Mouse (Mus musculus) lung, adult 18-20 months (tissue): ENCODE measurements around the gene Chrm3.
A peak's percentile ranks its signal among the peaks of the same experiment; 100 is the strongest.
"Not testable (repeated sequence)": the region's sequence is repeated elsewhere in the genome, so short reads cannot be mapped to it uniquely, and the experiment has no call there.

Experiments used
- DNase-seq, 2 experiments: peaks; one replicate each; pipeline ENCODE4 v3.0.0; 2022; ENCODE audit warnings: mixed read lengths in 2 of 2

Chrm3 gene

GRCm38 (mm10) chr13:10360777-10361176 lies at the start of gene Chrm3:
Chrm3 (minus strand) TSS chr13:10360847.
- DNase-seq, result peak; percentile 56 to 59

GRCm38 (mm10) chr13:10394364-10394763 lies 33.7 kb upstream of the Chrm3 start:
- no peak for DNase-seq

- DNase-seq, result not testable (repeated sequence)
Measured at GRCm38 (mm10) chr13:10375487-10375886, 14.8 kb upstream of the Chrm3 start.

- DNase-seq, result peak; percentile 19 to 24
Measured at GRCm38 (mm10) chr13:10360199-10360694, 400 bp downstream of the Chrm3 start.

GRCm38 (mm10) chr13:10359516-10360198 lies 990 bp downstream of the Chrm3 start:
- peak; percentile 9 to 10 for DNase-seq

GRCm38 (mm10) chr13:10355796-10356195 lies 4.9 kb downstream of the Chrm3 start:
- DNase-seq, result no peak

- peak in 1 of 2 experiments; percentile 5 for DNase-seq
Measured at GRCm38 (mm10) chr13:10354885-10355575, 5.6 kb downstream of the Chrm3 start.

- DNase-seq, result no peak
Measured at GRCm38 (mm10) chr13:10352141-10352540, 8.5 kb downstream of the Chrm3 start.

- DNase-seq, result peak in 1 of 2 experiments; percentile 25
Measured at GRCm38 (mm10) chr13:10344362-10344761, 16.3 kb downstream of the Chrm3 start.

- peak in 1 of 2 experiments; percentile 11 for DNase-seq
Measured at GRCm38 (mm10) chr13:10335558-10335957, 25.1 kb downstream of the Chrm3 start.

GRCm38 (mm10) chr13:10332762-10333161 lies 27.9 kb downstream of the Chrm3 start:
- no peak for DNase-seq

- DNase-seq, result no peak
Measured at GRCm38 (mm10) chr13:10309811-10310210, 50.8 kb downstream of the Chrm3 start.

GRCm38 (mm10) chr13:10295160-10295559 lies 65.5 kb downstream of the Chrm3 start:
- no peak for DNase-seq

GRCm38 (mm10) chr13:10284331-10284730 lies 76.3 kb downstream of the Chrm3 start:
- no peak for DNase-seq

- DNase-seq, result no peak
Measured at GRCm38 (mm10) chr13:10274907-10275306, 85.7 kb downstream of the Chrm3 start.

- no peak for DNase-seq
Measured at GRCm38 (mm10) chr13:10263784-10264183, 96.9 kb downstream of the Chrm3 start.

- DNase-seq, result no peak
Measured at GRCm38 (mm10) chr13:10253049-10253448, 107.6 kb downstream of the Chrm3 start.

GRCm38 (mm10) chr13:10251499-10252179 lies 109.0 kb downstream of the Chrm3 start:
- no peak for DNase-seq

GRCm38 (mm10) chr13:10244243-10244998 lies 116.2 kb downstream of the Chrm3 start:
- DNase-seq, result peak in 1 of 2 experiments; percentile 18

GRCm38 (mm10) chr13:10240238-10240637 lies 120.4 kb downstream of the Chrm3 start:
- no peak for DNase-seq

- no peak for DNase-seq
Measured at GRCm38 (mm10) chr13:10239825-10240224, 120.8 kb downstream of the Chrm3 start.

GRCm38 (mm10) chr13:10237616-10238015 lies 123.0 kb downstream of the Chrm3 start:
- DNase-seq, result no peak

- DNase-seq, result no peak
Measured at GRCm38 (mm10) chr13:10236279-10236678, 124.4 kb downstream of the Chrm3 start.
